Mouse (Mus musculus): Measurements from ENCODE around the gene Gm21117. TPM values are rescaled to one million over a fixed set of nuclear protein-coding genes. Genes with fewer than 3 reads are reported as not detected.
"Not testable (repeated sequence)": the region's sequence is repeated elsewhere in the genome, so short reads cannot be mapped to it uniquely, and the experiment has no call there.

Gene Gm21117
- total RNA-seq (2014; fragmentation: Nextera tagmentation) (not detected in 2 replicates), total RNA-seq (2017) (not detected in 2 replicates), polyA plus RNA-seq (2012) (not detected in 2 replicates)

GRCm38 (mm10) chrY:51124920-51125319, at the start of gene Gm21117:
TSS of gene Gm21117 (plus strand) at chrY:51125220.
- H3K36me3 ChIP-seq (replicated peaks); H3K9me3 ChIP-seq (replicated peaks); H3K4me3 ChIP-seq (ENCODE audit: low read depth, low read length); ATAC-seq (ENCODE audit: extremely low read depth, insufficient number of reproducible peaks, low FRiP score, poor library complexity, severe bottlenecking); H3K4me1 ChIP-seq (ENCODE audit: insufficient read depth, low read depth, low read length); H3K27me3 ChIP-seq (ENCODE audit: insufficient read depth, low read length); DNase-seq (ENCODE audit: low spot score): not testable (repeated sequence)

Data from G1E (cell line).